In genomic region chrX:133657308-133658302, GRCm38 (mm10) we compare ENCODE assay signal across 8 mouse cellular contexts. TPM values are rescaled to one million over a fixed set of nuclear protein-coding genes. Genes with fewer than 3 reads are reported as not detected.
A peak's percentile ranks its signal among the peaks of the same experiment; 100 is the strongest.
DNase-seq lines count a peak whose midpoint lies in the region; ATAC-seq and TF ChIP-seq lines count a peak whose summit lies in the region.

No protein-coding gene starts in this region.

- no peak for ATAC-seq in embryonic facial prominence, embryonic 15.5 days (ENCODE audit: insufficient number of reproducible peaks, low FRiP score, low TSS enrichment, low read depth)

- 7% methylated on average over 9 of the region's 9 CpGs for WGBS in cerebellum, adult 2 months
- 20% methylated on average over 9 of the region's 9 CpGs for WGBS in embryonic facial prominence, embryonic 15.5 days

- intact Hi-C loops in left cerebral cortex, postnatal 14 days (cut with DNase I): no loop called here
- intact Hi-C loops in left cerebral cortex, postnatal 4 days (cut with DNase I): no loop called here

- H3K27me3 ChIP-seq in cerebellum, adult 2 months (ENCODE audit: control insufficient read depth, insufficient read depth, low read length): no peaks in the 10 kb centered on the region
- no peaks in the 10 kb centered on the region; the same call in 1 of the 2 replicates for H3K27me3 ChIP-seq in embryonic facial prominence, embryonic 15.5 days

- H3K4me1 ChIP-seq in cerebellum, adult 2 months (ENCODE audit: control insufficient read depth, insufficient read depth, low read length): no peaks in the 10 kb centered on the region
- 0 out of 2 replicates have a peak, but pooled peaks cover 5% of the 10 kb centered on the region for H3K4me1 ChIP-seq in embryonic facial prominence, embryonic 15.5 days

- H3K36me3 ChIP-seq in embryonic facial prominence, embryonic 15.5 days: no peaks in the 10 kb centered on the region

- H3K4me3 ChIP-seq in cerebellum, adult 2 months (replicated peaks; ENCODE audit: insufficient read depth, low read depth, low read length): no peak overlapping the region
- no peak overlapping the region; the same call in 1 of the 2 replicates for H3K4me3 ChIP-seq in embryonic facial prominence, embryonic 15.5 days (replicated peaks)

- TF ChIP-seq CTCF in cerebellum, adult 2 months (IDR thresholded peaks at IDR 0.05; ENCODE audit: borderline replicate concordance, insufficient read depth, low read depth, low read length): peak; percentile 18; the same call in 1 of the 2 replicates

- peak in 1 of 2 experiments; percentile 5 for DNase-seq in cerebellum, adult 2 months
- no peak for DNase-seq in cerebellum, adult 8-10 months
- DNase-seq in left cerebral cortex, postnatal 14 days (ENCODE audit: low spot score in 2 of 2): peak; percentile 20 to 41
- DNase-seq in left cerebral cortex, postnatal 4 days: no peak
- DNase-seq in neural tube, embryonic 10.5 days (ENCODE audit: extremely low spot score, low spot score): peak; percentile 13
- DNase-seq in urinary bladder, adult 18-20 months (ENCODE audit: low spot score in 2 of 2): no peak
- DNase-seq in ovary, adult 18-20 months (ENCODE audit: low spot score): no peak

- TF ChIP-seq POLR2A in cerebellum, adult 2 months (IDR thresholded peaks at IDR 0.05; ENCODE audit: borderline replicate concordance, insufficient read depth, low read length): no peak

- no peaks in the 10 kb centered on the region for H3K9me3 ChIP-seq in embryonic facial prominence, embryonic 15.5 days (replicated peaks)

- H3K9ac ChIP-seq in embryonic facial prominence, embryonic 15.5 days: no peak overlapping the region

- H3K27ac ChIP-seq in cerebellum, adult 2 months (ENCODE audit: insufficient read depth, low read length): no peak overlapping the region
- H3K27ac ChIP-seq in embryonic facial prominence, embryonic 15.5 days (replicated peaks): no peak overlapping the region

- 0 out of 2 replicates have a peak overlapping the region, but pooled peaks have one; percentile 28 for H3K4me2 ChIP-seq in embryonic facial prominence, embryonic 15.5 days (replicated peaks)

RNA-seq across cellular contexts. Expression of gene Pcdh19, which starts 31.2 kb away (rescaled TPM):
- polyA plus RNA-seq in cerebellum, adult 2 months (2012; rRNA removed): 3.1 and 4.0 TPM in 2 replicates
- total RNA-seq in left cerebral cortex, postnatal 14 days (2021): 10 to 100 TPM; 52.1 to 55.0 TPM
- total RNA-seq in left cerebral cortex, postnatal 4 days (2021): 10 to 100 TPM; 93.4 to 96.2 TPM
- 4.6 and 4.8 TPM in 2 replicates for polyA plus RNA-seq in embryonic facial prominence, embryonic 15.5 days (2015; fragmentation: Nextera tagmentation; extraction: Ambion mirVana)

Comparison
In these comparisons a context has a peak if more than half of its experiments do, and no peak if none do; other contexts are left out.
1. DNase-seq: peak in left cerebral cortex, postnatal 14 days (2 of 2) and neural tube, embryonic 10.5 days (single experiment); none in cerebellum, adult 8-10 months (single experiment), left cerebral cortex, postnatal 4 days (single experiment), urinary bladder, adult 18-20 months (0 of 2) and ovary, adult 18-20 months (single experiment).